Mouse (Mus musculus) cerebral cortex, adult 2 months (tissue): Measurements from ENCODE around the gene Tmem136.

Source experiments
- WGBS: fragments of 180-500 bp; shearing (Covaris S2); methylation state at CpG from one replicate; pipeline ENCODE4 v1.1.7; 2018; 5-methylcytosine and 5-hydroxymethylcytosine counted together

Tmem136 gene

DNA sequence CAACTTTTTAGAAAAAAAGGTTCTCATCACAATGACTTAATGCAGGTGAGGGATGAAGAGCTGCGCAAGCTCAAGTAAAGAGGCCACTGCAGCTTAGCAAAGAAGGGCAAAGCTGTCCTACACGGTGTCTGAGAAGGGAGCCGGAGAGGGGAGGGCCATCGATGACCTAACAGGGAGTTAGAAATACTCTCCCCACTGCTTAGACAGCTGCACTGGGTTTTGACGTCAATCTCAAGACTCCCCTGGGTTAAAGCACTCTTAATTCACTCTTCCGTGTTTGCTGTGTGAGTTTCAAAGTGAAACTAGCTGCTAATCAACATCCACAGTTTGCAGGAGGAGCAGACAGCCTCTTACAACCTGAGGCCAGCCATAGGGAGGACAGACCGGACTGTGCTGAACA, 40.2 kb downstream of the Tmem136 start:
- WGBS: 76% methylated on average over 7 of the region's 7 CpGs

DNA sequence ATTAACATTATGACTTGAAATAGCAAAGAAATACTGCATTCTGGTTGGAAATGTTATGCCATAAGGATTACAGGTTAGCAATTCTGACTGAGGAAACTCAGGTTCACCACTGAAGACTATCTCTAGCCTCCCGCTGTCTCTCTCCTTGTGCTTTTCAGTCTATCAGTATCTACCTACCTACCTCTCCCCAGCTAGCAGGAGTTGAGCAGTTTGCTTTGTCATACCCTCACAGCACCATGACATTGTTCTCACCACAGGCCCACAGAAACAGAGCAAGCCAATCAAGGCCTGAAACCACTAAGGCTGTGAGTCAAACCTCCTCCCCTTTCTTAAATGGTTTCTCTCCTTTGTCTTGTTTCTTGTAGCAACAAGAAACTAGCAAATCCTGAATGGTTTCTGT, 41.8 kb downstream of the Tmem136 start:
- WGBS: 97% methylated on average over 1 of the region's 1 CpGs

DNA sequence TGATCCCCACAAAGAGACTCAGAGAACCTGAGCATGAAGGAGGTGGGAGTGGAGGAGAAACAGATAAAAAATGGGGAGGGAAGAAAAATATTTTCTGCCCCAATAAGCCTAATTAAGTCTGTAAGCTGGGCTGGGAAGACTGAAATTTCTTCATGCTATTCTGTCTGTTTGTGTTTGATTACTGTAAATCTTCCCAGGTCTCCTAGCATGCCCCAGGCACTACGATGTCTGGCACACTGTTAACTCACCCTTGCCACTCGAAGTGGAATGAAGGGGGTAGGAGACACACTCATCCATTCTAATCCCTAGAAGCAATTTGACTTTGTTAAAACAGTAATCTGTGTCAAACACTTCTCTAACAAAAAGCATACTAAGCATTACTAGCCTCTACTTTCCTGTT, 44.6 kb downstream of the Tmem136 start:
- 51% methylated on average over 2 of the region's 2 CpGs for WGBS

DNA sequence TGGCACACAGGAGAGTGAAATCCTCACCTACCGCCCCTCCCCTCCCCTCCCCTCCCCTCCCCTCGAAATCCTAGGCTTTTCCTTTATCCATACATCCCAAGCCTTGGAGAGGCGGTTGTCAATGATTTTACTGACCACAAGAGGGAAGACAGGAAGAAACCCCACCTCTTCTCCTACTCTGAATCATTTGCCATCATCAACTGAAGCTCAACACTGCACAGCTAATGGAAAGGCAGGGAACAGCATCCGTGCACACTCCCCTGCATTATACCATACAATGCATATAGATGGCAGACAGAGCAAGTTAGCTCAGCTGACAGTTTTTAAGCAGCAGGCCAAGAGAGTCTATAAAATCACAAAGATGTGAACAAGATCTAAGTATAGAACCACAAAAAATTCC, 45.2 kb downstream of the Tmem136 start:
- 31% methylated on average over 4 of the region's 4 CpGs for WGBS

DNA sequence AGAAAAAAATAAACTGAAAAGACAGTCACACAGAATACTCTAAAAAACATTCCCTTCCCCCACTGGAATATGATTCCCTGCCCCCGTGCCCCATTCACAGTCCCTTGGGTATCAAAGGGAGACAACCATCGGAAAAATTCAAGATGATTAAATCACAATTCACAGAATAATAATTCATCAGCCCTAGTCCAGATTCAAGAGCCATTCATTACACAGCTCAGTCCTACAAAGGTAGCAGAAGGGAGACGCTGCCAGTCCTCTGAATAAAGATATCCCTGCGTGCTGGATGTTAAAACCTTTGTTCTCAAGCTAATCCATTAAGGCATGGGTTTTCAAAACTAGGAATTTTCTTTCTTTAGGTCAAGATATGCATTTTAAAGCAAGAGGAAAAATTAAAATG, 45.8 kb downstream of the Tmem136 start:
- WGBS: 57% methylated on average over 4 of the region's 4 CpGs

DNA sequence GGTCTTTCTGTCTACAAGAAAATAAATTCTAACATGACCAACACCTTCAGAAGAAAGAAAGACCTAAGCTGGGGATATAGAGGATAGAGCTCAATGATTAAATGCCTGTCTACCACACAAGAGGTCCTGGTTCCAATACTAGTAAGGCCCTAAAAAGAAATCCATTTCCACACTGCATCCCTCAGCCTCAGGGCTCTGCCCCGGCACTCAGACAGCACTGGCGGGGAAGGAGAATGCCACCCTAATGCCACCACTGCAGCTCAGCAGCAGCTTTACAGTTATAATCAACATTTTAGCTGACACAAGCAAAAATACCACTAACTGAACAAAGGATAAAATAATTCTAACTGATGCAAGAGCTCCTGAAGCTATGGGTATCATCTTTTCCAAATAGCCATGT, 46.2 kb downstream of the Tmem136 start:
- WGBS: 60% methylated on average over 2 of the region's 2 CpGs

DNA sequence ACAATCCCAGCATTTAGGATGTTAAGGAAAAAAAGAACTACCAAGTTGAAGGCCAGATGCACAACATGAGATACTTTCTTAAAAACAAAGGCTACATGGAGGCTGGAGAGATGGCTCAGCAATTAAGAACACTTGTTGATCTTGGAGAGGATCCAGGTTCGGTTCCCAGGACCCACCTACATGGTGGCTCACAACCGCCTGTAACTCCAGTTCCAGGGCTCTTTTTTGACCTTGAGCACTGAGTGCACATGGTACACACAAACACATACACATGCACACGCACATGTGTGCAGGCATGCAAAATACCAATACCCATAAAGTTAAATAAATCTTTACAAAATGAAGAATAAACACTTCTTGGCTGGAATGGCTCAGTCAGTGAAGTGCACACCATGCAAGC, 48.5 kb downstream of the Tmem136 start:
- WGBS: 62% methylated on average over 3 of the region's 3 CpGs

DNA sequence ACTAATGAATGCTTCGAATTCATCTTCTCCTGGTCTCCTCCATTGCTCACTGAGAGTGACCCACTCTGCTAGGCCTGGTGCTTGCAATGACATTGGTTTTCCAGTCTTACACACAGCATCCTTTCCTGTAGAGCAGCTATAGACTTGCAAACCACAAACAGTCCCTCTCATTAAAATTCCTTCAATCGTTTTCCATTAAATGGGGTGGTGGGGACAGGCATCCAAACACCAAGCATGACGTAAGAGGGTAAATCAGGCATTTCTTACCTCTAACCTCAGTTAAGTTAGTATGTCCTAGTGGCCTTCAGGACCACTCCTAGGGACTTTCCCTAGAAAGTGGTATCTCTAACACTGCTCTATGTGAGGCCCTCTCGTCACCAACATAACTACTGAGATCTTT, 51.1 kb downstream of the Tmem136 start:
- 80% methylated on average over 4 of the region's 4 CpGs for WGBS

DNA sequence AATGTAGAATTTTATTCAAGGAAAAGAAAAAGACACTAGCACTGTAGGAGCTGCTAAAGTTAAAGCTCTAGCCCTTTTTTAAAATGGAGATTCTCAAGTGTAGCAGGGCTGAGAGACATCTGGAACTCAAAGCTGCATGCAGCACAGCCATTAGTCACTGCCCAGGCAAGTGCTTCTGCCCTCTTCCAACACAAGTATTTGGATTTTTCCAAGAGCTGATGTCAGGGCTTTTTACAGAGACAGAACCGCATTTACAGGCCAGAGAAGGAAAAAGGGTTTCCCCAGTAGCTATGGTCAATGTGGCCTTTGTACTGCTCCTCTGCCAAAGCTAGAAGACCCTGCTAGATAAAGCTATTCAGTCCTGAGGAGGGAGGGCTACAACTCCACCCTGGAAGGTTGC, 54.8 kb downstream of the Tmem136 start:
- 32% methylated on average over 1 of the region's 1 CpGs for WGBS
